Mouse (Mus musculus): ENCODE results near the gene Zc3h14.

DNA sequence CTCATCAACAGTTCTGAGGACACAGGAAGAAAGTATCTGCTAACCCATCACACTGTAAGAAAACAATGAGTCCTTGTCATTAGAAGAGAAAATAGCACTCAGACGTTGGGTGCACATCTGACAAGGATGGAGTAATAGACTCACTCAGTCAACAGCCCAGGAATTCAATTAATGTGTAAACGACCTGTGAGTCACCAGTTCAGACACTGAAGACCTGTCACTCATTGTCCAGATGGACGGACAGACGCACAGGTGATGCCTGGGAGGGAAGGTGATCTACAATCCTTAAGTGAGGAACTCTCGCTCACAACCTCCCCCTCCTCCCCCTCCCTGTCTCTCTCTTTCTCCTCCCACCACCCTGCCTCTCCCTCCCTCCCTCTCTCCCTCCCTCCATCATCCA lies 21.8 kb upstream of the Zc3h14 start:
- no peak for TF ChIP-seq CTCF (conservative IDR thresholded peaks at IDR 0.05 in 1 of 2, IDR thresholded peaks at IDR 0.05 in 1 of 2; ENCODE audit: low read depth in 2 of 2, low read length in 2 of 2)
- TF ChIP-seq PAX5 (IDR thresholded peaks at IDR 0.05; ENCODE audit: low read length), result no peak
- TF ChIP-seq TCF12 (IDR thresholded peaks at IDR 0.05; ENCODE audit: low read depth, low read length), result no peak
- TF ChIP-seq MXI1 (IDR thresholded peaks at IDR 0.05; ENCODE audit: low read depth, low read length), result no peak
- no peak for TF ChIP-seq TBP (conservative IDR thresholded peaks at IDR 0.05; ENCODE audit: low read depth, low read length)
- TF ChIP-seq ZC3H11A (IDR thresholded peaks at IDR 0.05; ENCODE audit: low read depth, low read length), result no peak
- TF ChIP-seq MAFK (IDR thresholded peaks at IDR 0.05; ENCODE audit: insufficient replicate concordance, low read length), result no peak
- no peak for TF ChIP-seq UBTF (IDR thresholded peaks at IDR 0.05; ENCODE audit: low read depth, low read length)
- TF ChIP-seq ELF1 (IDR thresholded peaks at IDR 0.05; ENCODE audit: low read depth, low read length), result no peak
